ENCODE assay signal across 11 mouse cellular contexts in the genomic region with DNA sequence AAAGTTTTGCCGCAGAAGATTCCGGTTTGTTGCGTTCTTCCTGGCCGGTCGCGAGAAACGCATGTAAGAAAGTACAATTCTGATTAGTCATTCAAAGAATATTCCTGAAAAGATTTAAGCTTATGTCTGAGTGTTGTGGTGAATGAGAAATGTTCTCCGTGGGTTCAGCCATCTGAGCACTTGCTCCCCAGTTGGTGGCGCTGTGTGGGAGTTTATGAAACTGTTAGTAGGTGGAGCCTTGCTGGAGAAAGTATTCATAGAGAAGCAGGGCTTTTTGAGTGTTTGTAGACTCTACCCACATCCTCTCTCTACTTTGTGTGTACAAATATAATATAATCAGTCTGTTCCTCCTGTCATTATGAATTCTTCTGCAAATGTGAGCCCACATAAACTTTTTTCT.
DNase-seq lines count a peak whose midpoint lies in the region; ATAC-seq and TF ChIP-seq lines count a peak whose summit lies in the region.
"Had no signal": no experiment of that assay in that cellular context is flagged by ENCODE, and none has a peak within 500 bp of the region (broad histone marks: within the 10 kb centered on the region; RNA-seq: fewer than 3 reads in every experiment).

No protein-coding gene starts in this region.

- POLR2A ChIA-PET in Patski (lab: Charles Lee) = no interaction called here

- peak; percentile 17; the same call in 1 of the 2 replicates for TF ChIP-seq CTCF in kidney, postnatal 0 days (IDR thresholded peaks at IDR 0.05; ENCODE audit: low read depth)
- peak; percentile 44 for TF ChIP-seq CTCF in Patski (IDR thresholded peaks at IDR 0.05)
- no peak for TF ChIP-seq CTCF in hindbrain, postnatal 0 days (IDR thresholded peaks at IDR 0.05; ENCODE audit: low read depth)

- no peak overlapping the region for H3K9ac ChIP-seq in kidney, postnatal 0 days (ENCODE audit: low read depth, low read length)
- H3K9ac ChIP-seq in kidney, embryonic 14.5 days (ENCODE audit: low read depth, low read length) = no peak overlapping the region
- H3K9ac ChIP-seq in hindbrain, postnatal 0 days (replicated peaks; ENCODE audit: low read length) = no peak overlapping the region
- H3K9ac ChIP-seq: liver, embryonic 13.5 days had no signal

- no peaks in the 10 kb centered on the region for H3K4me1 ChIP-seq in kidney, postnatal 0 days (replicated peaks; ENCODE audit: insufficient read depth, low read length)
- H3K4me1 ChIP-seq in kidney, embryonic 14.5 days (ENCODE audit: control insufficient read depth, insufficient read depth, low read length) = no peaks in the 10 kb centered on the region
- H3K4me1 ChIP-seq in hindbrain, postnatal 0 days (ENCODE audit: insufficient read depth, low read length) = no peaks in the 10 kb centered on the region
- H3K4me1 ChIP-seq: liver, embryonic 13.5 days; midbrain, embryonic 10.5 days had no signal

- no peak overlapping the region for H3K4me3 ChIP-seq in kidney, postnatal 0 days (replicated peaks; ENCODE audit: low read depth, low read length)
- H3K4me3 ChIP-seq in kidney, embryonic 14.5 days (ENCODE audit: low read length) = no peak overlapping the region
- H3K4me3 ChIP-seq in hindbrain, postnatal 0 days (ENCODE audit: low read length) = no peak overlapping the region
- H3K4me3 ChIP-seq: liver, embryonic 13.5 days; midbrain, embryonic 10.5 days had no signal

- WGBS in kidney, postnatal 0 days = 90% methylated on average over 9 of the region's 9 CpGs
- WGBS in kidney, embryonic 14.5 days = 91% methylated on average over 9 of the region's 9 CpGs
- 96% methylated on average over 9 of the region's 9 CpGs for WGBS in hindbrain, postnatal 0 days

- no peaks in the 10 kb centered on the region for H3K9me3 ChIP-seq in kidney, postnatal 0 days (replicated peaks; ENCODE audit: low read length)
- no peaks in the 10 kb centered on the region for H3K9me3 ChIP-seq in kidney, embryonic 14.5 days (ENCODE audit: control insufficient read depth, low read length)
- no peaks in the 10 kb centered on the region for H3K9me3 ChIP-seq in hindbrain, postnatal 0 days (ENCODE audit: low read length)
- H3K9me3 ChIP-seq: liver, embryonic 13.5 days had no signal

- ATAC-seq in kidney, postnatal 0 days (replicated peaks; ENCODE audit: low FRiP score, low read depth) = no peak
- no peak for ATAC-seq in kidney, embryonic 14.5 days (ENCODE audit: low FRiP score, low TSS enrichment)
- ATAC-seq in Patski = no peak
- ATAC-seq in erythroid progenitor cell, adult 5-6 weeks (replicated peaks; ENCODE audit: low FRiP score, poor library complexity, severe bottlenecking) = no peak
- no peak for ATAC-seq in hindbrain, postnatal 0 days
- ATAC-seq: forebrain, embryonic 16.5 days had no signal

- H3K36me3 ChIP-seq in kidney, postnatal 0 days (ENCODE audit: insufficient read depth, low read length) = no peaks in the 10 kb centered on the region
- no peaks in the 10 kb centered on the region for H3K36me3 ChIP-seq in kidney, embryonic 14.5 days (ENCODE audit: control insufficient read depth, insufficient read depth, low read length)
- H3K36me3 ChIP-seq in hindbrain, postnatal 0 days (ENCODE audit: insufficient read depth, low read length) = no peaks in the 10 kb centered on the region
- H3K36me3 ChIP-seq: liver, embryonic 13.5 days; midbrain, embryonic 10.5 days had no signal

- CTCF ChIA-PET in Patski (lab: Charles Lee) = no interaction called here

- no peaks in the 10 kb centered on the region for H3K27me3 ChIP-seq in kidney, postnatal 0 days (ENCODE audit: insufficient read depth, low read length)
- H3K27me3 ChIP-seq in kidney, embryonic 14.5 days (ENCODE audit: control insufficient read depth, insufficient read depth, low read length) = no peaks in the 10 kb centered on the region
- no peaks in the 10 kb centered on the region for H3K27me3 ChIP-seq in Patski
- no peaks in the 10 kb centered on the region for H3K27me3 ChIP-seq in hindbrain, postnatal 0 days (ENCODE audit: insufficient read depth, low read length)
- H3K27me3 ChIP-seq: liver, embryonic 13.5 days had no signal

- DNase-seq in adrenal gland, postnatal 14 days = peak; percentile 38
- DNase-seq in adrenal gland, adult 8-10 months = no peak
- DNase-seq in kidney, postnatal 0 days (ENCODE audit: low spot score) = no peak
- no peak for DNase-seq in Patski (ENCODE audit: low read depth, low spot score)
- DNase-seq in layer of hippocampus, postnatal 10 days (ENCODE audit: low spot score in 2 of 2) = peak; percentile 38 to 47
- DNase-seq in hindbrain, postnatal 0 days (ENCODE audit: low spot score) = no peak
- DNase-seq: liver, embryonic 13.5 days had no signal

- H3K4me2 ChIP-seq in kidney, postnatal 0 days (ENCODE audit: low read length) = no peak overlapping the region
- H3K4me2 ChIP-seq in kidney, embryonic 14.5 days (replicated peaks; ENCODE audit: low read depth, low read length) = no peak overlapping the region
- H3K4me2 ChIP-seq in hindbrain, postnatal 0 days (ENCODE audit: low read depth, low read length) = no peak overlapping the region
- H3K4me2 ChIP-seq: liver, embryonic 13.5 days had no signal

- H3K27ac ChIP-seq in kidney, postnatal 0 days = no peak overlapping the region
- H3K27ac ChIP-seq in kidney, embryonic 14.5 days (ENCODE audit: low read depth, low read length) = no peak overlapping the region
- H3K27ac ChIP-seq in hindbrain, postnatal 0 days = no peak overlapping the region
- H3K27ac ChIP-seq: liver, embryonic 13.5 days; midbrain, embryonic 10.5 days had no signal

- in situ Hi-C loops in Patski (cut with MboI; ENCODE audit: low pct_unique_long_range_greater_than_20kb) = no loop called here

Comparison
In these comparisons a context has a peak if more than half of its experiments do, and no peak if none do; other contexts are left out.
1. DNase-seq: peak in adrenal gland, postnatal 14 days (single experiment) and layer of hippocampus, postnatal 10 days (2 of 2); none in adrenal gland, adult 8-10 months (single experiment), kidney, postnatal 0 days (single experiment), Patski (single experiment) and hindbrain, postnatal 0 days (single experiment).